Mouse (Mus musculus) kidney, adult 2 months (tissue): ENCODE measurements around the gene Zfp758. TPM values are rescaled to one million over a fixed set of nuclear protein-coding genes. Genes with fewer than 3 reads are reported as not detected.
"Not testable (repeated sequence)": the region's sequence is repeated elsewhere in the genome, so short reads cannot be mapped to it uniquely, and the experiment has no call there.

ENCODE experiments used
- DNase-seq: peaks from one replicate; pipeline ENCODE4 v3.0.0; 2021
- H3K27ac ChIP-seq: fragments of 200-500 bp; 2 replicates; pipeline ENCODE4 v1.5.1; 2012; ENCODE audit warnings: low read depth, low read length, control low read depth, inconsistent platforms; ENCODE audit not compliant: insufficient read depth
- H3K27me3 ChIP-seq: fragments of 200-500 bp; replicated peaks from 2 replicates; pipeline ENCODE4 v1.6.1; 2012; ENCODE audit warnings: mild to moderate bottlenecking, moderate library complexity, low read length, inconsistent platforms; ENCODE audit not compliant: control insufficient read depth, insufficient read depth
- H3K36me3 ChIP-seq: fragments of 200-500 bp; 2 replicates; pipeline ENCODE4 v1.6.1; 2012; ENCODE audit warnings: mild to moderate bottlenecking, moderate library complexity, low read length, inconsistent platforms; ENCODE audit not compliant: control insufficient read depth, insufficient read depth
- H3K4me1 ChIP-seq: fragments of 200-500 bp; 2 replicates; pipeline ENCODE4 v1.6.1; 2011; ENCODE audit warnings: low read length; ENCODE audit not compliant: control insufficient read depth, insufficient read depth
- H3K4me3 ChIP-seq: fragments of 200-500 bp; 2 replicates; pipeline ENCODE4 v1.5.1; 2011; ENCODE audit warnings: mild to moderate bottlenecking, low read depth, low read length, control low read depth; ENCODE audit not compliant: insufficient read depth
- CTCF ChIP-seq: fragments of 200-500 bp; conservative IDR thresholded peaks from 2 replicates; pipeline ENCODE4 v1.5.1; 2011; ENCODE audit warnings: low read depth, mild to moderate bottlenecking, control low read depth, low read length, moderate library complexity, mixed read lengths; ENCODE audit not compliant: insufficient read depth, insufficient read length
- POLR2A ChIP-seq: fragments of 200-500 bp; IDR thresholded peaks from one replicate; pipeline ENCODE4 v1.6.1; 2011; ENCODE audit warnings: low read depth, low read length, control low read depth
- WGBS: fragments of 180-500 bp; shearing (Covaris S2); methylation state at CpG from one replicate; pipeline ENCODE4 v1.1.7; 2018; 5-methylcytosine and 5-hydroxymethylcytosine counted together
- polyA plus RNA-seq: library from polyadenylated mRNA; depleted of rRNA; stranded (reverse); fragments of >200 nt; gene quantifications from 2 replicates; pipeline ENCODE4 v1.2.3, GENCODE M21; 2012; rRNA removed

Zfp758 gene
- polyA plus RNA-seq, result 0.86 and 0.92 TPM in 2 replicates

GRCm38 (mm10) chr17:22361101-22361781 is at the start of gene Zfp758, which contains the start of gene Zfp944:
Gene Zfp758, plus strand, starts transcription at chr17:22361453.
Gene Zfp944, minus strand, starts transcription at chr17:22361400.
- not testable (repeated sequence) for H3K4me1 ChIP-seq, H3K27me3 ChIP-seq, H3K36me3 ChIP-seq
- Histone ChIP-seq H3K27ac (peak within 1 kb of the TSS; percentile 86), H3K4me3 (peak within 1 kb of the TSS; percentile 79)
- WGBS, result under 1% methylated on average over 33 of the region's 43 CpGs
- DNase-seq, result peak; percentile 70

GRCm38 (mm10) chr17:22314219-22314618 is 47.0 kb upstream of the Zfp758 start:
- Histone ChIP-seq H3K4me3 (peak overlapping the region; percentile 57), H3K27ac (peak overlapping the region; percentile 51; the same call in 1 of the 2 replicates)
- 0% methylated on average over 3 of the region's 3 CpGs for WGBS
- not testable (repeated sequence) for H3K27me3 ChIP-seq, DNase-seq, H3K4me1 ChIP-seq, H3K36me3 ChIP-seq

GRCm38 (mm10) chr17:22314730-22315226 is 46.5 kb upstream of the Zfp758 start, which contains the start of gene CT030661.1:
Gene CT030661.1, minus strand, starts transcription at chr17:22314837.
- peak within 1 kb of the TSS; percentile 57 for H3K4me3 ChIP-seq
- WGBS, result under 1% methylated on average over 20 of the region's 20 CpGs
- H3K4me1 ChIP-seq, H3K27me3 ChIP-seq, H3K36me3 ChIP-seq: not testable (repeated sequence)
- peak within 1 kb of the TSS; percentile 52 for H3K27ac ChIP-seq
- peak; percentile 99 for DNase-seq
- peak; percentile 54 for TF ChIP-seq POLR2A
- TF ChIP-seq CTCF, result 0 out of 2 replicates have a peak, but pooled peaks have one; percentile 3

- 11% methylated on average over 2 of the region's 2 CpGs for WGBS
- Histone ChIP-seq H3K4me3 (peak overlapping the region; percentile 28), H3K27ac (peak overlapping the region; percentile 52; the same call in 1 of the 2 replicates)
- H3K36me3 ChIP-seq, H3K27me3 ChIP-seq, DNase-seq, H3K4me1 ChIP-seq: not testable (repeated sequence)
Measured at GRCm38 (mm10) chr17:22315247-22315646, 46.0 kb upstream of the Zfp758 start.

- Histone ChIP-seq H3K36me3 (no peaks in the 10 kb centered on the region; the same call in 1 of the 2 replicates), H3K27me3 (no peaks in the 10 kb centered on the region), H3K27ac (no peak overlapping the region), H3K4me3 (no peak overlapping the region), H3K4me1 (no peaks in the 10 kb centered on the region)
- DNase-seq, result peak; percentile 58
- TF ChIP-seq POLR2A (no peak), CTCF (peak; percentile 47)
Measured at GRCm38 (mm10) chr17:22352794-22353193, 8.5 kb upstream of the Zfp758 start.

- TF ChIP-seq CTCF (no peak), POLR2A (no peak)
- Histone ChIP-seq H3K27me3 (no peaks in the 10 kb centered on the region), H3K4me1 (no peaks in the 10 kb centered on the region), H3K4me3 (peak overlapping the region; percentile 79), H3K36me3 (no peaks in the 10 kb centered on the region), H3K27ac (no peak overlapping the region)
- no peak for DNase-seq
- 23% methylated on average over 5 of the region's 5 CpGs for WGBS
Measured at GRCm38 (mm10) chr17:22360572-22360971, 681 bp upstream of the Zfp758 start.

GRCm38 (mm10) chr17:22363895-22364294 is 2.6 kb downstream of the Zfp758 start:
- no peak for DNase-seq
- H3K27me3 ChIP-seq, result no peaks in the 10 kb centered on the region
- H3K4me1 ChIP-seq, result no peaks in the 10 kb centered on the region
- no peak overlapping the region for H3K27ac ChIP-seq
- no peaks in the 10 kb centered on the region; the same call in none of the 2 replicates for H3K36me3 ChIP-seq
- no peak for TF ChIP-seq POLR2A
- no peak for TF ChIP-seq CTCF
- H3K4me3 ChIP-seq, result no peak overlapping the region
- WGBS, result 98% methylated on average over 3 of the region's 3 CpGs
